Mouse (Mus musculus) skeletal muscle tissue, adult 2 months (tissue): ENCODE measurements around the gene Artn.
A peak's percentile ranks its signal among the peaks of the same experiment; 100 is the strongest.

ENCODE experiments used
- DNase-seq: peaks from one replicate; pipeline ENCODE4 v3.0.0-alpha.2; 2012; ENCODE audit warnings: low read depth, low spot score

The Artn gene

DNA sequence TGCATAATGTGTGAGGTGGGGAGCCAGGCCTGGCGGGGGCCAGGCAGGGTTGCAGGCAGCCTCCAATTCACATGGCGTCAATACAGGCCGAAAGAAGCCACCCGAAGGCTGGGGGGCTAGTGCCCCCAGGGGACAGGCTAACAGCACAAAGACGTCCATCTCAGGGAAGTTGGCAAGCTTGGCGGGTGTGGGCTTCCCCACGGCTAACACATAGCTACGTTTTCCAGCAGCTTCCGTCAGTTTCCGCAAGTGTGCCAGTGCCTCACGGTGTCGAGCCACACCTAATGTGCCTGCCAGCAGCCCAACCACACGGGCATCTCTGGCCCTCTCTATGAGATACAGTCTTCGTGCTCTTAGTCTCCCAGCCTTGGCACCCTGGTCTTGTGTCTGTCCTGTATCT lies 39.5 kb downstream of the Artn start:
- no peak for DNase-seq

DNA sequence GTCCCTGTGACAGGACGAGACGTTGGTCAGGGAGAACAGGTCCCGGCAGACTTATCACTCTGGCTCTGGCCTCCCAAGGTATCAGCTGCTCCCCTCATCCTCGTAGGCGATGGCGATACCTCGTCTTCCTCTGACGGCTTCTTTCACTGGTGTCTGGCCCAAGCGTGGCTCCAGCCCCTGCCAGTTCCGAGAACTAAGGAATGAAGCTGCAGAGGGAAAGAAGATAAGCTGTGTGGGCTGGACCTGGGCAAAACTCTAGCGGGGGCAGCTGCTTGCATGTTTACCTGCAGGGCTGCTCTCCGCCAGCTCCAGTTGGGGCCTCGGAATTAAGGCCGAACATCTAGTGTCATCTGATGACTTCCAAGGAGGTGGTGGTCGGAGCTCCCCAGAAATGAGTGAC lies 40.1 kb downstream of the Artn start:
- DNase-seq: no peak

DNA sequence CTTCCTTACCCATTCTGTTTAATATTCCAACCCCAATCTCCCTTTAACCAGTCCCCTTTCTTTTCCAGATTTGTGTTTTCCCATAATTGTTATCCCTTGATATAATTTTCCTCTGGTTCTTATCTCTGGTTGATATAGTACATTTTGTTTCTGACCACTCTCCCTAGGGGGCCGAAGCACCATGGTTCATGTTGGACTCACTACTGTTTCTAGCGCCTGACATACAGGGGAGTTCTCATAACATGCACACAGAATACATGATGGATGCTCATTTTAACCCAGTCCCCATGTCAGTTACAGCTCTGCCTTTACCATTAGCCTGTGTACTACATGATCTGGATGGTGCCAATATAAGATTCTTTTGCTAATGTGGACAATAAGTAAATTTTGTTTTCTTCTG lies 41.6 kb downstream of the Artn start:
- DNase-seq: no peak

DNA sequence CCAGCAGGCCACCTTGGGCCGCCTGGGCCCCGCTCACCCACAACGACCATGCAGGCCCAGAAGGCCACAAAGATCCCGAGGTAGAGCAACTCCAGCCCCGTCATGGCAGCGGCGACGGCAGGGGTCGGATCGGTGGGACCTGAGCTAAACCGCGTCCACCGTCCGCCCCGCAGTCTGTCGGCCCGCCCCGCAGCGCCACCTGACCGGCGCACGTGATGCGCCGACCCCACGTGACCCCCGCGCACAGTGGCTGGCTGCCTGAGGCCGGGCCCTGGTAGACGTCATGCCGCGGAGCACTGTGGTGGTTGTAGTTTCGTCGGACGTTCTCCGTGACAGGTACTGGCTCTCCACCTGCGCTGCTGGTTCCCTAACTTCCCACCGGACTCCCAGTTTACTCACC lies 42.4 kb downstream of the Artn start, which contains the start of gene Atp6v0b:
Atp6v0b (minus strand) TSS at position 201 of the 400 bp plus-strand sequence.
- peak; percentile 86 for DNase-seq

DNA sequence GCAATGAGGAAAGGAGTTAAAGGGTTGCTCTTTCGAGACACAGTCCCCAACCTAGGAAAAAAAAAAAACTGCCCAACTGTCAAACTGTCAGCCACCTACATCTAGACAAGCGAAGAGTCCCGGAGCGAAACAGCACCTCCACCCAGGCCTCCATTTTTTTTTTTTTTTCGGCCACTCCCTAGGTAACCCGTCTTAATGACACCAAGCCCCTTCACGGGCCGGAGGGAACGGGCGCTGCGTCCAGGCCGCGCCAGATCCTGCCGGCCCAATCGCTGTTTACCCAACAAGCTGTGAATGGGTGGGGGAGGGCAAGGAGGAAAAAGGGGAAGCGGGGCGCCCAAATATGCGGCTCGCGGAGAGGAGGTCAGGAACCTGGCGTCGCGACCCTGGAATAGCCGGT lies 42.9 kb downstream of the Artn start:
- no peak for DNase-seq

DNA sequence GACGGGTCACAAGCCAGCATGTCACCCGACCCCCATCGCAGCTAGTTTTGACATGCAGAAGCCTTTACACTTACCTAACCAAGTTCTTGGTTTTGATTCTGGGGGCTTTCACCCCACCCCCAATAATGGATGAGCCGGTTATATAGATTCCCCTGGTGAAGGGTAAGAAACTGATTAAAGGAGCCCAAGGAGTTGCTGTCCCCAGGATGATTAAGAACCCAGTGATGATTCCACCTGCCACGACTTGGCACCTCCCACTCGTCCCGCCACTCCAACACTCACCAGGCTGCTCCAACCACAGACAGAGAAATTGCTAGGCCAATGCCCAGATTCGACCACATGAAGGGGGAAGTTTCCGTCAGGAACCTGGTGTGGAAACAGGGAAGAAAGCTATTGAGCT lies 43.6 kb downstream of the Artn start:
- no peak for DNase-seq

DNA sequence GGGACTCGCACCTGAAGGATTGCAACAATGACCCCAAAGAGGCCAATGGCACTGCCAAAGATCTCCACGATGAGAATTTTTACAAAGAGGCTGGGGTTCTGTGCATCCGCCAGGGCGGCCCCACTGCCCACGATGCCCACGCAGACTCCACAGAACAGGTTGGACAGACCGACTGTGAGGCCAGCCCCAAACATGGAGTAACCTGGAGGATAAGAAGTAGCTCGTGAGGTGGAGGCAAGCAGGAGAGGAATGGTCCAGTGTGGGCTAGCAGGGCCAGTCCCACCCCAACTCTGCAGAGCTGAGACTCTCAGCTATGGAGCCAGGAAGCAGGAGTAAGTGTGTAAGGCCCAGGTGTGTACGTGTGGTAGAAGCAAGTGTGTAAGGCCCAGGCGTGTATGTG lies 44.5 kb downstream of the Artn start:
- no peak for DNase-seq

DNA sequence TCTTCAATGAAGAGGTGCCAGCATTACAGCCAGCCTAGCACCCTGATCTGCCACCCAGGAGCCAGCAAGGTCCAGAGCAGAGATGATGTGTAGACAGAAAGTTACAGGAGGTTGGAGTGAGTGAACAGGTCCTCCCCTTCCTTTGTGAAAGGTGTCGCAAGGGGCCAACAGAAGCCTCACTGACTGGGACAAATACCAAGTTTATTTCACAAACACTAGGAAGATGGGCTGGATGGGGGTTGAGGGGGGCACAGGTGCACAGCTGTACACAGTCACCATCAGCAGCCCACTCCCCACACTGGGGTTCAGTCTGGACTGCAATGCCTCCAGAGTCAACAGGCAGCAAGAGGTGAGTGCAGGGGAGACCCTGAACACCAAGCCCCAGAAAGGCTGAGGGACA lies 45.4 kb downstream of the Artn start:
- DNase-seq: no peak

DNA sequence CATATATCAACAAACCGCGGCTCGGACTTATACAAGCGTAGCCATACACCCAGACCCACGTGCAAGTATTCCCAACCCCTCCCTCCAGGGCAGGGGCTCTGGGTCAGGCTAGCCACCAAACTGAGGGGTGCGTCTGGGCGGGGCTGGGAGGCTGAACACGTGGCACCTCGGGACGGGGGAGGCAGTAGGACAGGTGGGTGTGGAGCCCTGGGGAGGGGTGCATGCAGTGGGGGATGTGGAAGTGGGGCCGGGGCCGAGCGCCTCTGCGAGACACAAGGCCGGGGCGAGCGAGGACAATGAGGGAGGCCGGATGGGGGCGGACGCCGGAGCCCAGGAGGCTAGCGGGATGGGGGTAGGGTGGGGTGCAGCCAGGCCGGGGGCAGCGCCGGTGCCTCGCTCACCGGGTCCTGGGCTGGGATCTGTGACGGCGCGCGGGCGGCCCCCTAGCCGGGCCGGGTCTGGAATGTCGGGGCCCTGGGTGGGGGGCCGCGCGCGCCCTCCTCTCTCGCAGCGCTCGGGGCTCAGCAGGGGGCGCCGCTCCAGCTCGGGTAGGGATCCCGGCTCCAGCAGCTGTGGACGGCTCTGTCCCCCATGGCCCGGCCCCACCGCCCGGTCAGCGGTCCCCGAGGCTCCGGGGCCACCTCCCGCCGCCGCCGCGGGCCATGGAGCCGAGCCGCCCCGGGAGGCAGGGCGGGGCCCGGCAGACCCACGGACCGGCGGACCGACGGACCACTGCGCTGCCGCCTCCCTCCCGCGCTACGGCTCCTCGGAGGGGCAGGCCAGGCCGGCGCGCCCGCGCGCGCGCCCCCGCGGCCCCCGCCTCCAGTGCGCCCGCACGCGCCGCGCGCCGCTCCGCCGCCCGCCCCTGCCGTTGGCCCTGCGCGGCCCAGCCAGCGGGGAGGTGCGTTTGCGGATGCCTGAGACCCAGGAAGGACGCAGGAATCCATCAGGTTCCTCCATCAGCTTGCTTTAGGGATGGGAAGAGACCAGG lies 46.6 kb downstream of the Artn start, which contains the start of gene B4galt2:
B4galt2 (minus strand) TSS at position 787 of the 991 bp plus-strand sequence.
- no peak for DNase-seq

DNA sequence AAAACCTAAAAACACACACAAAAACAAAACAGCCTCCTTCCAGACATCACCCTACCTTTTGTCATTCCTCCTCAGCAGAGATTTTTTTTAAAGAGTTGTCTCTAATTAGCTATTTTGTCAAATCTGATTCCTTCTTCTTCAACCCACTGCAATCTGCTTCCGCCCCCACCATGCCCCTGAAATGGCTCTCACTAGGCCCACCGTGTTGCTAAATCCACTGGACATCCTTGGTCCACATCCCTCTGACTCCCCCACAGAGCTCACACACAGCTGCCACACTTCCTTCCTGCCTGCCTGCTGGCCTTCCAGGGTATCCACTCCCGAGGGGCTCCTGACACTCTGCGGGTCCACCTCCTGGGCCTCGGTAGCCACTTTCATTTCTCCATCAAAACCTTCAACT lies 50.9 kb downstream of the Artn start:
- DNase-seq: no peak

DNA sequence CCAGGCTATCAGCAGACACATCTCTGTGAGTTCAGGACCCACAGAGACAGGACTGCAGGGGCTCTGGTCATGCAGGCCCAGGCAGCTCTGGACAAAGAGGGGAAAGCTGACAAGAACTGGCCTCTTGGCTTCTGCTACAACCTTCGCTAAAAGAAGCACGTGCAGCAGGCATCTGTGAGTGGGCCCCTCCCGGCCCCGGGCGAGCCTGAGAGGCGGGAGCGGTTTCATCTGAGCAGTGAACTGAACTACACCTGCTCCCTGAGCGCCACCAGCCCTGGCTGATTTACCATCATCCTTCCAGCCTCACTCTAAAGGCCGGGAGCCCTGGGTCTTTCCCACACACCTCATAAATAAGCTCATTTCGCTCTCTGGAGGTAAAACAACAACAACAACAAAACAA lies 51.3 kb downstream of the Artn start:
- DNase-seq: no peak
